Mouse (Mus musculus): ENCODE results near the gene Szt2. TPM values are rescaled to one million over a fixed set of nuclear protein-coding genes. Genes with fewer than 3 reads are reported as not detected.
A peak's percentile ranks its signal among the peaks of the same experiment; 100 is the strongest.

The Szt2 gene
- total RNA-seq, 1 experiment from 2014 or later = 33.0 TPM

- DNase-seq = no peak
These were observed 51.6 kb downstream of the Szt2 start for GRCm38 (mm10) chr4:118357504-118357903.

- no peak for DNase-seq
These were observed 52.3 kb downstream of the Szt2 start for GRCm38 (mm10) chr4:118356738-118357137.

- DNase-seq = no peak
These were observed 54.8 kb downstream of the Szt2 start for GRCm38 (mm10) chr4:118354289-118354688.

GRCm38 (mm10) chr4:118353689-118354088 is 55.4 kb downstream of the Szt2 start:
- DNase-seq = no peak

- no peak for DNase-seq
These were observed 57.2 kb downstream of the Szt2 start for GRCm38 (mm10) chr4:118351828-118352227.

GRCm38 (mm10) chr4:118350864-118351263 is 58.2 kb downstream of the Szt2 start:
- no peak for DNase-seq

GRCm38 (mm10) chr4:118347529-118348309 is 61.4 kb downstream of the Szt2 start:
- no peak for DNase-seq

- DNase-seq = no peak
These were observed 67.6 kb downstream of the Szt2 start for GRCm38 (mm10) chr4:118341447-118341846.

- DNase-seq = peak; percentile 71
These were observed 72.4 kb downstream of the Szt2 start for GRCm38 (mm10) chr4:118336658-118337057.

- no peak for DNase-seq
These were observed 73.1 kb downstream of the Szt2 start for GRCm38 (mm10) chr4:118335991-118336390.

GRCm38 (mm10) chr4:118331777-118332176 is 77.3 kb downstream of the Szt2 start:
- DNase-seq = no peak

GRCm38 (mm10) chr4:118326476-118326875 is 82.6 kb downstream of the Szt2 start:
- no peak for DNase-seq

GRCm38 (mm10) chr4:118320636-118321035 is 88.4 kb downstream of the Szt2 start:
- DNase-seq = no peak

GRCm38 (mm10) chr4:118319706-118320344 is 89.2 kb downstream of the Szt2 start:
- DNase-seq = no peak

- no peak for DNase-seq
These were observed 92.4 kb downstream of the Szt2 start for GRCm38 (mm10) chr4:118316662-118317061.

GRCm38 (mm10) chr4:118315286-118315685 is 93.8 kb downstream of the Szt2 start:
- no peak for DNase-seq

Other genes with a start within 250 kb of the Szt2 start
- 47.8 and 57.9 TPM in 2 replicates for gene Kdm4a, start 229.2 kb downstream of the Szt2 start, total RNA-seq (2021)
- gene Ptprf, start 117.9 kb downstream of the Szt2 start, total RNA-seq (2021) = 55.0 and 60.3 TPM in 2 replicates
- 67.9 and 85.3 TPM in 2 replicates for gene Med8, start 64 bp upstream of the Szt2 start, total RNA-seq (2021)
- gene Elovl1, start 18.8 kb upstream of the Szt2 start, total RNA-seq (2021) = 120 and 128 TPM in 2 replicates
- gene Cdc20, start 28.1 kb upstream of the Szt2 start, total RNA-seq (2021) = 10.8 and 14.9 TPM in 2 replicates
- gene Mpl, start 48.2 kb upstream of the Szt2 start, total RNA-seq (2021) = not detected in 2 replicates
- 36.3 and 44.4 TPM in 2 replicates for gene Tie1, start 80.8 kb upstream of the Szt2 start, total RNA-seq (2021)
- gene 2610528J11Rik, start 117.7 kb upstream of the Szt2 start, total RNA-seq (2021) = not detected in 2 replicates
- not detected in 2 replicates for gene Tmem125, start 134.8 kb upstream of the Szt2 start, total RNA-seq (2021)
- not detected in 2 replicates for gene Cfap57, start 211.5 kb upstream of the Szt2 start, total RNA-seq (2021)
- gene Ebna1bp2, start 211.5 kb upstream of the Szt2 start, total RNA-seq (2021) = 67.7 and 74.7 TPM in 2 replicates
- not detected in 2 replicates for gene Olfr62, start 249.7 kb upstream of the Szt2 start, total RNA-seq (2021)